Mouse (Mus musculus): ENCODE data around the gene Gm16867. TPM values are rescaled to one million over a fixed set of nuclear protein-coding genes. Genes with fewer than 3 reads are reported as not detected.
A peak's percentile ranks its signal among the peaks of the same experiment; 100 is the strongest.
"Not testable (repeated sequence)": the region's sequence is repeated elsewhere in the genome, so short reads cannot be mapped to it uniquely, and the experiment has no call there.

Gm16867 gene
- total RNA-seq (2014; fragmentation: Nextera tagmentation) (12.0 and 16.7 TPM in 2 replicates), total RNA-seq (2017) (4.3 and 7.7 TPM in 2 replicates)

DNA sequence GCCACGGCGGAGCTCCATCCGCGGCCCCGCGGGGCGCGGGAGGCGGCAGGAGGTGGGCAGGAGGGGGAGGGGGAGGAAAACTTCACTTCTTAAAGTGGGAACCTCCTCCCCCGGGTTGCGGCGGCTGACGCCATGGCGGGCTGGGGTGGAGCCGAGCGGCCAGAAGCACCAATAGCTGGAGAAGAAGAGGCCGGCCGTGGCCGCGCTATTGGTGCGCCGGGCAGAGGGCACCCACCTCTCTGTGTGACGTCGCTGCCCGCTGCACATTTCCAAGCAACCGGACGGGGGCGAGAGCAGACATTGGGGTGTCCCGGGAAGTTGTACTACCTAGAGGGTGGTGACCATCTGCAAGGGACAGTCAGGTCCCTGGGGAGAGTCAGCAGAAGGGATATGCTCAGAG, at the start of gene Gm16867:
TSS of gene Gm16867 (minus strand) at position 189 of the 400 bp plus-strand sequence.
- peak; percentile 95 for ATAC-seq (replicated peaks; ENCODE audit: low FRiP score, low TSS enrichment, poor library complexity, severe bottlenecking)

DNA sequence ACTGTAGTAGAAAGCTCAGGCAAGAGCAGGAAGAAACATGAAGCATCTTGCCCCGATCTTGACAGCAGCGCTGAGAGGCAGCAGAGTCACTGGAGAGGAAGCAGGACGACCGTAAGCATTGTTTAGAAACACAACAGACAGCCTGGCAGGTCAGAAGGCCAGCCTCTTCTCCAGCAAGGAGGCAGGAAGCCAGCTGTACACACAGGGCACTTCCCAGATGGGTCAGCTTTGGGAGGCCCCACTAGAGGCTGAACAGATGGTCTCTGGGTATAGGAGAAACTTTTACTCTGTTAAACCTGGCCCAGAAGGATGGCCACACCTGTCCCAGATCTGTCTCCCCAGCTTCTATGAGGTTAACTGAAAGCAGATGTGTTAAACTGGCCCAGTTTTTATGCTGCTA, 44.1 kb upstream of the Gm16867 start:
- not testable (repeated sequence) for ATAC-seq (replicated peaks; ENCODE audit: low FRiP score, low TSS enrichment, poor library complexity, severe bottlenecking)

DNA sequence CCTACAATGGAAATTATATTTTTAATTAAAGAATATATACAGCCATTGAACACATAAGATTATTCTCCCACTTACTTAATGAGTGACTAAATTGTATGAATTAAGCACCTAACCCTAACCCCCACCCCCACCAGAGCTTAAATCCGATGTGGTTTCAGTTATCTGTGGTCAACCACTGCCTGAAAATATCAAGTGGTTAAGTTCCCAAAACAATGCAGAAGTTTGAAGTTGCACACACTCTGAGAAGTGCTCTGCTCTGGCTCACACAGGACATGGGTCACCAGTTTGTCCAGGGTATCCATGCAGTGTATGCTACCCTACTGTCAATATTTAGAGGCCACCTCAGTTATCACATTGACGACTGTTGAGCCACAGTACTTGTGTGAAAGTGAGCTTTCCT, 41.9 kb upstream of the Gm16867 start:
- not testable (repeated sequence) for ATAC-seq (replicated peaks; ENCODE audit: low FRiP score, low TSS enrichment, poor library complexity, severe bottlenecking)

DNA sequence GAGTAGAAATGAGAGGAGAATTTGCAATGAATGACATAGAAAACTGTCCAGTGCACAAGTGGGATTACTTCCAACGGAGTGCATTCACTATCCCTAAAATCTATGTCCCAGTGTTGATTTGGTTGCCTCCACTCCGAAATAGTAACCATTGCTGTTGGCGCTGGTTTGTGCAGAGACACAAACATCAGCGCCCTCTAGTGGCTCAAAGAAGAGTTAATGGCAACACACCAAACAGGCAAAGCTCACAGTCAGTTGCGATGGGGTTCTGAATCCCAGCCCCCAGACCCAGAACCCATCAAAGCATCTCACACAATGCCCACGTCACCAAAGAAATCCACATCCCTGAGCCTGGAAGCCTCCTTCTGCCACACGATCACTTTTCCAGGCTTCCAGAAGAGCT, 40.9 kb upstream of the Gm16867 start:
- not testable (repeated sequence) for ATAC-seq (replicated peaks; ENCODE audit: low FRiP score, low TSS enrichment, poor library complexity, severe bottlenecking)

DNA sequence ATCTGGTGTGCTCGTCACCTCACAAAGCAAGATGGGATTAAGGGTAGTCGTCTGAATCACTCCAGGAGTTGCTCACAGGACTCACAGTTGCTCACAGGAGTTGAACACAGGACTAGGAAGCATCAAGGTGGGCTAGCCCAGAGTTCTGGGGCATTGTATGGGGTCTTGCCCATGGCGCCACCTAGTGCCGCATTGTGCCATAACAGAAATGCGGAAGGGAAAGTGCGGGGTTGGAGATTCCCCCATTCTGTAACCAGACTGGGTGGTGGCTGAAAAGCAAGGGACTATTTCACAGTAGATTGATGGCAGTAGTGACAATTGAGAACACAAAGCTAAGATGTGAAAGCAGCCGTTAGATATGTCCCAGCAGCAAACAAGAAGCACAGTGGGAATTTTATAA, 39.5 kb upstream of the Gm16867 start:
- not testable (repeated sequence) for ATAC-seq (replicated peaks; ENCODE audit: low FRiP score, low TSS enrichment, poor library complexity, severe bottlenecking)

DNA sequence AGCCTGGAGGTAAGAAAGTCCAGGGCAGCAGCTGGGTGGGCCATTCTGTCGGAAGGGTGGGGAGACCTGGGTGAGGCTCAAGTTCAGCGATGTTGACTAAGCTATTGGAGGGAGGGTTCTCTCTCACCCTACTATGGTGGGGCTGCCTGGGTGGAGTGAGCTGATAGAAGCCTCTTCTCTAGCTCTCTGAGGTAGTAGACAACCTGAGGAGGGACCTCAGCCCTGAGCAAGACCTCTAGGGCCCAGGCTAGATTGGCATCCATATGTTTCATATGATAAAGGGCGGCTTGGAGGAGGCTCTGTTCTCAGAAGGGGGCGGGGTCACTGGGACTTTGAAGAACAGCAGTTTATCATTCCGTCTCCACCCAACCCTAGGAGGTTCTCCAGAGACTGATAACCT, 37.0 kb upstream of the Gm16867 start:
- peak; percentile 87 for ATAC-seq (replicated peaks; ENCODE audit: low FRiP score, low TSS enrichment, poor library complexity, severe bottlenecking)

DNA sequence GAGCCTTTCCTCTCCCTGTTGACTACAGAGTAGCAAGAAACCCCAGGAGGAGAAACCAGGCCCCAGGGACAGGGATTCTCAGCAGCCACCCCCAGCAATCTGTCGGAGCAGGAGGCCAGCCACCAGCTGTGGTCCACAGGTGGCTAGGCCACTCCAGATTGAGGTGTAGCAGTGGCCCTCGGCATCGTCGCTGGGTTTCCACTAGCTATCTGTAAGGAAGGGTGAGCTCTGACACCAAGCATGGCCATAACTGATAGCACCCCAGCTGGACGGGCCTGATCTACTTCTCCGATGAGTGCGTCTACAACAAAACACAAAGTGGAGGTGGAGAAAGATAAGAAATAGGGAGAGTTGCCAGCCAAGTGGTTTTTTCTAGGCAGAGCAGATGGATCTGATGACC, 33.4 kb upstream of the Gm16867 start:
- peak; percentile 87 for ATAC-seq (replicated peaks; ENCODE audit: low FRiP score, low TSS enrichment, poor library complexity, severe bottlenecking)

DNA sequence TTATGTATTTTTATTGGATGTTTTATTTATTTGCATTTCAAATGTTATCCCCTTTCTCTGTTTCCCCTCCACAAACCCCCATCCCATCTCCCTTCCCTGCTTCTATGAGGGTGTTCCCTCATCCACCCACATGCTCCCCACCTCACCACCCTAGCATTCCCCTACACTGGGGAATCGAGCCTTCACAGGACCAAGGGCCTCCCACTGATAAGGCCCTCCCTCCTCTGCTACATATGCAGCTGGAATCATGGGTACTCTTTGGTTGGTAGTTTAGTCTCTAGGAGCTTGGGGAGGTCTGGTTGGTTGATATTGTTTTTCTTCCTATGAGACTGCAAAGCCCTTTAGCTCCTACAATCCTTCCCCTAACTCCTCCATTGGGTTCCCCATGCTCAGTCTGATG, 23.0 kb upstream of the Gm16867 start:
- ATAC-seq (replicated peaks; ENCODE audit: low FRiP score, low TSS enrichment, poor library complexity, severe bottlenecking) = not testable (repeated sequence)

DNA sequence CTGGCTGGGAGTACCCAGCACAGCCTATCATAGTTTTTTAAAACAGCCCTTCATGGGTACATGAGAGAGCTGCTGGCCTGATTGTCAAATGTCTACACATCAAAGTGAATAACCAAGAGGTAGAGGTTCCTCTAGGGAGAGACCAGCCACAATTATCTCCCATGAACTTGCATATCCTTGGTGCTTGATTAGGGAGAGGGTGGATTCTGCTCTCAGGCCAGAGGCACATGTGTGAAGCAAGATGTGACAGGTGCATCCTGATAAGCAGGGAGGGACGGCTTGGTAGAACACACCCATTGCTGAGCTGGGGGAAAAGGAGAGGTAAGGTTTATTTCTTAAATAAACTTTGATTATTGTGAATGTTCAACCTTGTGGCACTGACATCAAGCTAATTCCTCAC, 19.8 kb upstream of the Gm16867 start:
- peak; percentile 97 for ATAC-seq (replicated peaks; ENCODE audit: low FRiP score, low TSS enrichment, poor library complexity, severe bottlenecking)

DNA sequence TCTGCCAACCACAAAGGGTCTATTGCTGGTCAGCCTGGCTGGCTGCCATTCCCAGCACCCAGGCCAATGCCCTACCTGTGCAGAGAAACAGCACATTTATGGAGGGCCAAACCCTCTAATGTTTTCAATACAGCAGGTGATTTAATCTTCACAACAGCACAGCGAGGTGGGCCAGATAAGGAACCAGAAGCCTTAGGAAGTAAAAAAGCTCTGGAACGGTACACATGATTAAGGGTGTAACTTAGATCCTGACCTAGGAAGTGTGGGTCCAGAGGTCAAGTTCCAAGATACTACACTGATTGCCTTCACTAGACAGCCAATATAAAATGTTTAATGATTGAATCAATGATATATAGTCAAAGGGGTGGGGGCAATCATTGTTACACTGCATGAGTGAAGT, 17.6 kb upstream of the Gm16867 start:
- not testable (repeated sequence) for ATAC-seq (replicated peaks; ENCODE audit: low FRiP score, low TSS enrichment, poor library complexity, severe bottlenecking)

DNA sequence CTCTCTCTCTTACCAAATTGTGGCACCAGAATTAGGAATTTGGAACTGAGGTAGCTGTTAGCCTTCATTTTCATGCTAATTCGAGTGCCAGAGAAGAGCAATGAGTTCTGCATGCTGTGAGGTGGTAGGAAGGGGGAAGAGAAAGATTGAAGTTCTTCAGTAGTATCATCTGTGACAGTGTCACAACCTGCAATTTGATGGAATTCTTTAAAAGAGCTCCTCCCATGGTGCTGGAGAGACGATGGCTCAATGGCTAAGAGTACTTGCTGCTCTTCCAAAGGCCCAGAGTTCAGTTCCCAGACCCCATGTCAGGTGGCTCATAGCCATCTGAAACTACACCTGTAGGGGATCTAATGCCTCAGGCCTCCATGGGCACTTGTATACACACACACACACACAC, 9.3 kb upstream of the Gm16867 start, which contains the start of gene Gm27179:
TSS of gene Gm27179 (minus strand) at position 101 of the 400 bp plus-strand sequence.
- ATAC-seq (replicated peaks; ENCODE audit: low FRiP score, low TSS enrichment, poor library complexity, severe bottlenecking) = not testable (repeated sequence)

DNA sequence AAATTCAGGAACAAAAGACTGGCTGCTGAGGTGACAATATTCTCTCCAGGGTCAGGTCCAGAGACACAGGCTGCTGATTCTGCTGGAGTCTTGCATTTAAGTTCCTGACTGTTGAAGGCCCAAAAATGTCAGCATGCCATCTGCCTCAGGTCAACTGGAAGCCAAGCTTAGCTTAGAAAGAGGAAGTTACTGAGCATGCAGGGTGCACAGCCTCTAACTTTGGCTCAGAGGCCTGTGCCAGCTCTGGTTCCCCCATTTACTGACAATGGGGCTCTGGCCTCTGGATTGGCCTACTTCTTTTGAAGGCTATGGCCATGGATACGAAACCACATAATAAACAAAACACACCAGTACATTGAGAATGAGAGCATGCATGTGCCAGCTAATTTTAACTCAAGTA, 3.8 kb upstream of the Gm16867 start:
- ATAC-seq (replicated peaks; ENCODE audit: low FRiP score, low TSS enrichment, poor library complexity, severe bottlenecking) = not testable (repeated sequence)

DNA sequence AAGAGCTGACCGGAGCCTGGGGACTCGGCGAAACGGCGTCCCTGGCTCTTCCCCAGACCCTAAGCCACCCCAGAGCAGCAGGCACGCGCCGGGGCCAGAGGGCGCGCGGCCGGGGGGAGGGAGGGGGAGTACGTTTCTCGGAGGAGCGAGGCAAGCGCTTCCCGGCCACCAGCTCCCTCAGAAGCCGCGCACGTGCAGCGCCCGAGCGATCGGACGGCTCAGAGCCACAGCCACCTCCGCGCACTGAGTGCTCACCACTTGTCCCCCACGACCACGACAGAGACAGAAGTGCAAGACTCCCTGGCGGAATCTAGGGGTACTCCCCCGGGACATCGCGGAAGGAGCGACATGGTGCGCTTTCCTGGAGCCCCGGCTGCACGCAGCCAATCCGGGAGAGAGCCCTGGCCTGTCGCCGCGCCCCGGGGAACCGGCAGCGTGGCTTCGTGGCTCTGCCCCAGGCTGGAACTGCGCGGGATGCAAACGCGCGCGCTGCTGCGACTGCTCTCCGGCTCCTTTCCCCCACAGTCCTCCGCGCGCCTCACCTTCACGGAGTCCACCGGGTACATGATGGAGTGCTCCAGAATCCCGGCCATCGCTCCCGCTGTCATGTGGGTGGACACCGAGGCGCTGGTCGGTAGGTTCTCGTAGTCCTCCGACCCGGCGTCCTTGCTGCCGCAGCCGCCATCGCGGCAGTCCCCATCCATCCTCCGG, 567 bp downstream of the Gm16867 start:
- ATAC-seq (replicated peaks; ENCODE audit: low FRiP score, low TSS enrichment, poor library complexity, severe bottlenecking) = peak; percentile 54

DNA sequence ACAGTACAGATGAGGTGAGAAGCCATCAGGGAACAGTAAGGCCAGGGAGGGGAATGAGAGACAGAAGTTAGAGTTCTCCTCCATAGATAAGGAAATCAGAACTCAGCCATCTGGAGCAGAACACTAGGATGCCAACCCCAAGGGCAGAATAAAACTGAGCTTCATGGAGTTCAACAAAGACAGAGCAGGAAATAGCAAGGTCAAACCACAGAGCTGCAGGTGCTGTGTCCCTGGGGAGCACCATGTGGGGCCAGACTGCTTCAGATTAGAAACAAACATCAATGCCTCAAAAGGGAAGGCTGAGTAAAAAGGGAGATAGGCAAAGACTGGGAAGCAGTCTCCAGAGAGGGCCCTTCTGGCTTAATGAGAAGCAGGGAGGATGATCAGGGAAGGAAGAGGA, 6.9 kb downstream of the Gm16867 start:
- peak; percentile 56 for ATAC-seq (replicated peaks; ENCODE audit: low FRiP score, low TSS enrichment, poor library complexity, severe bottlenecking)

DNA sequence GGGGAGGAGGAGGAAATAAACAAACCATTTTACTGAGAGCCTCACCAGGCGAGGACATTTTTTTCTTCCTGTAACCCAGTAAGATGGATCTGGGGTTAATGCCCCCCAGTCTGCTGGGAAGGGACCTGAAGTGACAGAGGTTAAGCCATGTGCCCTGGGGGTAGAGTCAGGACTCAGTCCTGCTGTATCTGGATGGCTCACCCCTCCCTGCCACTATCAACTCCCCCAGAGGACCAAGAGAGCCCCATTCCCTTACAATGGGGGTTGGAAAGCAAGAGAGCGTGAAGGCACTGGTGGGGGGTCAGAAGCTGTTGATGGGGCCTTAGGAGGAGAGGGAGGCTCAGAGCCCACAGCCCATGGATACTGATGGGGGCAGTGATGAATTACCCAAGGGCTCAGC, 8.2 kb downstream of the Gm16867 start:
- 0 out of 2 replicates have a peak, but pooled peaks have one; percentile 29 for ATAC-seq (replicated peaks; ENCODE audit: low FRiP score, low TSS enrichment, poor library complexity, severe bottlenecking)

DNA sequence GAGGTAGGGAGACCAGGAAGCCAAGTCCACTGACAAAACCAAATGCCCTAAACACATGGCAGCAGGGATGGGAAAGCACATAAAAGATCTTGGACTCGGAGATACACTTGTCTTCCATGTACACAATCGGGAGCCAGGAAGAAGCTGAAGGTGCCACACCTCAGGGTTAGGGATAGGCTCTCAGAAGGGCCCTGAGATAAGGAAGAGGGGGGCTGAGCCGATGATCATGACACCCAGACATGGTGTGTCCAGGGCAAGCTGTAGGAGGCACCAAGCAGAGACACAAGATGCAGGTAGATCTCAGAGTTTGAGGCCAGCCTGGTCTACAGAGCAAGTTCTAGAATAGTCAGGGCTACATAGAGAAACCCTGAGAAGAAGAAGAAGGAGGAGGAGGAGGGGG, 8.6 kb downstream of the Gm16867 start:
- ATAC-seq (replicated peaks; ENCODE audit: low FRiP score, low TSS enrichment, poor library complexity, severe bottlenecking) = peak; percentile 80

DNA sequence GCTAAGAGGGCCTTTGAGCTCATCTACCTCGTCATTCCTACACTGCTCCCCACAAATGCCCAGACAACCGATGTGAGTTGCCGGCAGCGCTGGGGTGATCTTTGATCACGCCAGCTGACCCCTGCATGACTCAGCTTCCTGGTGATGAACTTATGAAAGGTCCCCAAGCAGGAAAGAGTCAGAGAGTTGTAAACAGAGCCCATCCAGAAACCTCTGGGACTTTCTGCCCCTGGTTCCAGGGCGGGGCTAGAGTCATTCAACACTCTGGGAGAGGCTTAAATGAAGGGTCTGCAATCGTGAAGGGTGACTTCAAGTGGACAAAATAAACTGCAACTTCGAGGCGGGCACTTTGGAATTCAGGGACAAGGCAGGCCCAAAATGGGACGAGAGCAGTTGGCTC, 15.2 kb downstream of the Gm16867 start:
- not testable (repeated sequence) for ATAC-seq (replicated peaks; ENCODE audit: low FRiP score, low TSS enrichment, poor library complexity, severe bottlenecking)

DNA sequence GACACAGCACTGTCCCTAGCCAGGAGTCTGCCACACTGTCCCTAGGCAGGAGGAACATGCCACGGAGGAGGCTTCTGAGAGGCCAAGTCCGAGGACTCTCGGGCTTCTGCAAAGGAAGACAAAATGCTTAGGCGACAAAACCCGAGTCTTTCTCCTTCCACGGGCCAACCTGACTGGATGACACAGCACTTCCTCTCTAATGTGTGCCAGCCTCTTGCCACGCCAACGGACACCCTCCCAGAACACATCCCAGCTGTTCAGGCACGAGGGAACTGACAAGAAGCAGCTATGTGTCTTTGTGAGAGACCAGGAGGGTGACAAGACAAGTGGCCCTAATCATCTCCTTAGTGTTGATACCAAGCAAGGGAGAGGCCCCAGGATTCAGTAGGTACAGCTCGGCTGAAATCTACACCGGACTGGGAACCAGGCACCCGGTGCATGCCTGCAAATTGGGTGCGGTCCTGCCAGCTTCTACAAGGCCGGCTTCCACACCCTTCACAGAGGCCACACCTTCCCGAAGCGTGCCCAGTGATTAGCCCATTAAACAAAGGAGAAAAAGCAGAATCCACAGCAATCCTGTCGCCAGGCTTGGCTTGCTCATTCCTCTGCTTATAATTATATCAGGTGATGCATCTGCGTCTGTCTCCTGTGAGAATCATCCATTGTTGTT, 17.6 kb downstream of the Gm16867 start:
- ATAC-seq (replicated peaks; ENCODE audit: low FRiP score, low TSS enrichment, poor library complexity, severe bottlenecking) = peak; percentile 96

DNA sequence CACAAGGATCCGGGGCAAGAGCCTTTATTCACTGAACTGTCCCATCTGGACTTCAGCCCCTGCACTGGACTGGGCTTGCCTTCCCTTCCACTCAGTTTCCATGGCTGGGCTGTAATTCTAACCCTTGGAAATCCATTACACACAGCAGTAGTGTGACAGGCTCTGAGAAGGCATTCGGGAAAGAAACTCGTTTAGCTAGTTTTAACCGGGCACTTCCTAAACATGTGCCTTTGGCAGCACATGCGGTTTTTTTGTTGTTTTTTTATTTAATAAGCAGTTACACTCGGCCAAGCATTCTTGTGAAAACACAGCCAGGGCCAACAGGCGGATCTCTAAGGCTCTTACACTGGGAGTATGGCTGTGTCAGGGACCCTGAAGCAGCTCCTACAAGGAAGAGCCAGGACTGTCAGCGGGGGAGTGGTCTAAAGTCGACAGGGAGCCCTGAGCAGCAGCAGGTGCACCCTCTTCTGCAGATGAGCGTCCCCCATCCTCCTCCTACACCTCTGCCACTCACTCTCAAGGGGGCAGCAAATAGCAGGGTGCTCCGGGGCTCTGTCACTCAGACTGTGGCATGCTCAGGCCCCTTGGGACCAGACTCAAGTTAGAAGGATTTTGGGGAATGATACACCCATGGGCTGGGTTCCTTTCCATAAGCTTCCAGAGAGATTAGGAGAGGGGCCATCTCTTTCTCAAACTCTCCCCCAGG, 29.1 kb downstream of the Gm16867 start:
- 0 out of 2 replicates have a peak, but pooled peaks have one; percentile 48 for ATAC-seq (replicated peaks; ENCODE audit: low FRiP score, low TSS enrichment, poor library complexity, severe bottlenecking)

DNA sequence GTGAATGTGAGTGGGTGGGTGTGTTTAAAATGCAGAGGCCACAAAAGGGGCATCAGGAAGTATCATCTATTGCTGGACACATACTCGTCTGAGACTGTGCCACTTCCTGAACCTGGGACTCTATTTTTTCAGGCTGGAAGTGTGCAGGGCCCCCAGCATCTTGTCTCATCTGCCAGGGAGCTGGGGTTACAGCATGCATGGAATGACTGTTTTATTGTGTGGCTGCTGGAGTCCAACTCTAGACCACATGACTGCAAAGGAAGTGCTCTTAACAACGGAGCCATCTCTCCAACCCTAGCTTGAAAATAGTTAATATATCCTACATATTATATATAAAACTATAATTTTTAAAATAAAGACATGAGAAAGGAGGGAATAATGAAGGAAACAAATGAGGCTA, 29.8 kb downstream of the Gm16867 start:
- not testable (repeated sequence) for ATAC-seq (replicated peaks; ENCODE audit: low FRiP score, low TSS enrichment, poor library complexity, severe bottlenecking)
